Mouse (Mus musculus): ENCODE data around the gene Aig1. TPM values are rescaled to one million over a fixed set of nuclear protein-coding genes. Genes with fewer than 3 reads are reported as not detected.
"Not testable (repeated sequence)": the region's sequence is repeated elsewhere in the genome, so short reads cannot be mapped to it uniquely, and the experiment has no call there.

Gene Aig1
- polyA plus RNA-seq (2015; fragmentation: Nextera tagmentation; extraction: Ambion mirVana): 45.5 and 47.4 TPM in 2 replicates

- TF ChIP-seq CTCF (IDR thresholded peaks at IDR 0.05) (no peak), EP300 (IDR thresholded peaks at IDR 0.05) (no peak)
- Histone ChIP-seq H3K9ac (replicated peaks; ENCODE audit: low read depth) (peak within 1 kb of the TSS; percentile 51), H3K4me3 (ENCODE audit: low read depth, low read length) (peak within 1 kb of the TSS; percentile 61), H3K27ac (ENCODE audit: low read length) (peak within 1 kb of the TSS; percentile 73), H3K4me2 (replicated peaks; ENCODE audit: low read depth, low read length) (peak within 1 kb of the TSS; percentile 85), H3K27me3 (replicated peaks; ENCODE audit: insufficient read depth, low read length) (no peaks in the 10 kb centered on the region), H3K9me3 (ENCODE audit: low read length) (no peaks in the 10 kb centered on the region), H3K36me3 (ENCODE audit: insufficient read depth, low read length) (no peaks in the 10 kb centered on the region), H3K4me1 (ENCODE audit: insufficient read depth, low read depth, low read length) (no peaks in the 10 kb centered on the region)
- DNase-seq (ENCODE audit: low spot score) (peak; percentile 78), ATAC-seq (peak; percentile 92)
- 2% methylated on average over 60 of the region's 77 CpGs for WGBS
These were observed at the start of gene Aig1 for GRCm38 (mm10) chr10:13868371-13869321. Gene Aig1, minus strand, starts transcription at chr10:13868980.

GRCm38 (mm10) chr10:13916645-13917342 is 48.0 kb upstream of the Aig1 start:
- DNase-seq (ENCODE audit: low spot score) (peak; percentile 43), ATAC-seq (peak; percentile 72; the same call in 1 of the 2 replicates)
- Histone ChIP-seq H3K4me2 (replicated peaks; ENCODE audit: low read depth, low read length) (no peak overlapping the region), H3K9ac (replicated peaks; ENCODE audit: low read depth) (no peak overlapping the region), H3K36me3 (ENCODE audit: insufficient read depth, low read length) (no peaks in the 10 kb centered on the region), H3K27ac (ENCODE audit: low read length) (no peak overlapping the region), H3K9me3 (ENCODE audit: low read length) (no peaks in the 10 kb centered on the region), H3K27me3 (replicated peaks; ENCODE audit: insufficient read depth, low read length) (no peaks in the 10 kb centered on the region), H3K4me3 (ENCODE audit: low read depth, low read length) (no peak overlapping the region), H3K4me1 (ENCODE audit: insufficient read depth, low read depth, low read length) (no peaks in the 10 kb centered on the region)
- 31% methylated on average over 12 of the region's 12 CpGs for WGBS
- TF ChIP-seq CTCF (IDR thresholded peaks at IDR 0.05) (no peak), EP300 (IDR thresholded peaks at IDR 0.05) (no peak)

DNA sequence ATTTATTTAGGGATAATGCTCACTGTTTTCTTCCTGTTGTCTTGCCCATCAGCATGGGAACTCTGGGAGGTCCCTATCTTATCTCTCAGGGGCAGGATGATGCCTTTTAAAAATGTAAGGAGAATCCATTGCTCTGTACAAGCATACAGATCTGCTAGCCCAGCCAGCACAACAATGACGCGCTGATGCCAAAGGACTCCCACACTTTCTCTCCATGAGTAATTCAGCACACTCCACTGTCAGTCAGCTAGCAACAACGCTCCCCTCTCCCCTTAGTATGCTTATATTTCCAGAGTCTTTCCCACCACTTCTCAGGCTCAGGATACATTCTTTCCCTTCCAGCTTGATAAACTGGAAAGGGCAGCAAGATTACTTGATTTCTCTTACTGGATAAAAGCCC is 46.4 kb upstream of the Aig1 start:
- Histone ChIP-seq H3K36me3 (ENCODE audit: insufficient read depth, low read length) (no peaks in the 10 kb centered on the region), H3K9ac (replicated peaks; ENCODE audit: low read depth) (no peak overlapping the region), H3K4me2 (replicated peaks; ENCODE audit: low read depth, low read length) (no peak overlapping the region), H3K9me3 (ENCODE audit: low read length) (no peaks in the 10 kb centered on the region), H3K4me1 (ENCODE audit: insufficient read depth, low read depth, low read length) (no peaks in the 10 kb centered on the region), H3K27me3 (replicated peaks; ENCODE audit: insufficient read depth, low read length) (no peaks in the 10 kb centered on the region), H3K4me3 (ENCODE audit: low read depth, low read length) (no peak overlapping the region), H3K27ac (ENCODE audit: low read length) (no peak overlapping the region)
- ATAC-seq (no peak), DNase-seq (ENCODE audit: low spot score) (no peak)
- WGBS: 67% methylated on average over 3 of the region's 3 CpGs
- TF ChIP-seq CTCF (IDR thresholded peaks at IDR 0.05) (no peak), EP300 (IDR thresholded peaks at IDR 0.05) (no peak)

- Histone ChIP-seq H3K4me2 (replicated peaks; ENCODE audit: low read depth, low read length) (no peak overlapping the region), H3K27me3 (replicated peaks; ENCODE audit: insufficient read depth, low read length) (no peaks in the 10 kb centered on the region), H3K36me3 (ENCODE audit: insufficient read depth, low read length) (no peaks in the 10 kb centered on the region), H3K9ac (replicated peaks; ENCODE audit: low read depth) (no peak overlapping the region), H3K9me3 (ENCODE audit: low read length) (no peaks in the 10 kb centered on the region), H3K27ac (ENCODE audit: low read length) (no peak overlapping the region), H3K4me3 (ENCODE audit: low read depth, low read length) (no peak overlapping the region), H3K4me1 (ENCODE audit: insufficient read depth, low read depth, low read length) (no peaks in the 10 kb centered on the region)
- peak; percentile 12 for DNase-seq (ENCODE audit: low spot score)
- TF ChIP-seq CTCF (IDR thresholded peaks at IDR 0.05) (peak; percentile 59), EP300 (IDR thresholded peaks at IDR 0.05) (no peak)
- ATAC-seq: no peak
These were observed 44.9 kb upstream of the Aig1 start for GRCm38 (mm10) chr10:13913689-13914088.

- Histone ChIP-seq H3K4me3 (ENCODE audit: low read depth, low read length) (no peak overlapping the region), H3K36me3 (ENCODE audit: insufficient read depth, low read length) (no peaks in the 10 kb centered on the region), H3K9ac (replicated peaks; ENCODE audit: low read depth) (no peak overlapping the region), H3K4me2 (replicated peaks; ENCODE audit: low read depth, low read length) (no peak overlapping the region), H3K27me3 (replicated peaks; ENCODE audit: insufficient read depth, low read length) (no peaks in the 10 kb centered on the region), H3K27ac (ENCODE audit: low read length) (no peak overlapping the region), H3K4me1 (ENCODE audit: insufficient read depth, low read depth, low read length) (no peaks in the 10 kb centered on the region), H3K9me3 (ENCODE audit: low read length) (no peaks in the 10 kb centered on the region)
- DNase-seq (ENCODE audit: low spot score) (no peak), ATAC-seq (no peak)
- 49% methylated on average over 8 of the region's 8 CpGs for WGBS
- TF ChIP-seq EP300 (IDR thresholded peaks at IDR 0.05) (no peak), CTCF (IDR thresholded peaks at IDR 0.05) (no peak)
These were observed 37.5 kb upstream of the Aig1 start for GRCm38 (mm10) chr10:13906261-13906741.

DNA sequence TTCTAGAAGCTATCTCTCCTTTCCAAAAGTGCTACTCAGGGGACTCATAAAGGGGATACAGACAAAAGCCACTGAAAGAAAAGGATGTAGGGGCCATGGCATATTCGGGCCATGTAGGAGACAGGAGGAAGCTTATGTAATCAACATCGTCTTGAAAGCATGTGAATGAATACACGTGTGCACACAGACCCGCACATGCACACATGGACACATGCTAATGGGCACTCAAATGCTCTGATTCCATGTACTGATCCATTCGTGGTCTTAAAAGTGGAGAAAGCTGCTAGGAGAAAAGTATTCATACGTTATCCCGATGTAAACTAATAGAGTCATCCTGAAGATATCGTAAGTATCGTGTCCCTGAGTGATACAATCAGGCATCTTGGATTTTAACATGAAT is 36.8 kb upstream of the Aig1 start:
- H3K9me3 ChIP-seq (ENCODE audit: low read length): no peaks in the 10 kb centered on the region

GRCm38 (mm10) chr10:13892762-13893161 is 24.0 kb upstream of the Aig1 start:
- not testable (repeated sequence) for DNase-seq (ENCODE audit: low spot score)

More for the DNA sequence above, 36.8 kb upstream of the Aig1 start:
- no peaks in the 10 kb centered on the region for H3K27me3 ChIP-seq (replicated peaks; ENCODE audit: insufficient read depth, low read length)
- no peak overlapping the region for H3K4me2 ChIP-seq (replicated peaks; ENCODE audit: low read depth, low read length)
- DNase-seq (ENCODE audit: low spot score) (no peak), ATAC-seq (no peak)
- no peaks in the 10 kb centered on the region for H3K36me3 ChIP-seq (ENCODE audit: insufficient read depth, low read length)
- H3K27ac ChIP-seq (ENCODE audit: low read length): no peak overlapping the region
- TF ChIP-seq CTCF (IDR thresholded peaks at IDR 0.05): no peak
- TF ChIP-seq EP300 (IDR thresholded peaks at IDR 0.05): no peak
- 91% methylated on average over 9 of the region's 9 CpGs for WGBS
- H3K4me3 ChIP-seq (ENCODE audit: low read depth, low read length): no peak overlapping the region
- H3K9ac ChIP-seq (replicated peaks; ENCODE audit: low read depth): no peak overlapping the region
- H3K4me1 ChIP-seq (ENCODE audit: insufficient read depth, low read depth, low read length): no peaks in the 10 kb centered on the region

More at GRCm38 (mm10) chr10:13892762-13893161, 24.0 kb upstream of the Aig1 start:
- not testable (repeated sequence) for H3K9me3 ChIP-seq (ENCODE audit: low read length); H3K9ac ChIP-seq (replicated peaks; ENCODE audit: low read depth); H3K27me3 ChIP-seq (replicated peaks; ENCODE audit: insufficient read depth, low read length); H3K36me3 ChIP-seq (ENCODE audit: insufficient read depth, low read length); H3K4me2 ChIP-seq (replicated peaks; ENCODE audit: low read depth, low read length); H3K4me1 ChIP-seq (ENCODE audit: insufficient read depth, low read depth, low read length); H3K4me3 ChIP-seq (ENCODE audit: low read depth, low read length); ATAC-seq; H3K27ac ChIP-seq (ENCODE audit: low read length)
- 91% methylated on average over 6 of the region's 7 CpGs for WGBS

Measured in lung, postnatal 0 days (tissue).